Mouse (Mus musculus) thymus, adult 2 months (tissue): ENCODE results near the gene 2200002D01Rik. TPM values are rescaled to one million over a fixed set of nuclear protein-coding genes. Genes with fewer than 3 reads are reported as not detected.
"Not testable (repeated sequence)": the region's sequence is repeated elsewhere in the genome, so short reads cannot be mapped to it uniquely, and the experiment has no call there.

Experiments
- DNase-seq: peaks from one replicate; pipeline ENCODE4 v3.0.0; 2021
- H3K27ac ChIP-seq: fragments of 200-500 bp; 2 replicates; pipeline ENCODE4 v1.5.1; 2012; ENCODE audit warnings: low read length, control low read depth; ENCODE audit not compliant: control insufficient read depth, insufficient read depth
- H3K27me3 ChIP-seq: fragments of 200-500 bp; 2 replicates; pipeline ENCODE4 v1.6.1; 2012; ENCODE audit warnings: mild to moderate bottlenecking, low read length, moderate library complexity, mixed read lengths; ENCODE audit not compliant: control insufficient read depth, insufficient read depth
- H3K36me3 ChIP-seq: fragments of 200-500 bp; 2 replicates; pipeline ENCODE4 v1.6.1; 2012; ENCODE audit warnings: mild to moderate bottlenecking, low read length, moderate library complexity; ENCODE audit not compliant: control insufficient read depth, insufficient read depth
- H3K4me1 ChIP-seq: fragments of 200-500 bp; replicated peaks from 2 replicates; pipeline ENCODE4 v1.6.1; 2012; ENCODE audit warnings: low read length; ENCODE audit not compliant: control insufficient read depth, insufficient read depth
- H3K4me3 ChIP-seq: fragments of 200-500 bp; 2 replicates; pipeline ENCODE4 v1.5.1; 2012; ENCODE audit warnings: mild to moderate bottlenecking, low read length, control low read depth, moderate library complexity; ENCODE audit not compliant: control insufficient read depth, insufficient read depth
- CTCF ChIP-seq: fragments of 200-500 bp; IDR thresholded peaks from 2 replicates; pipeline ENCODE4 v1.5.1; 2012; ENCODE audit warnings: mild to moderate bottlenecking, control low read depth, low read length, moderate library complexity, borderline replicate concordance; ENCODE audit not compliant: control insufficient read depth, poor library complexity, insufficient read depth; ENCODE audit errors: extremely low read depth
- POLR2A ChIP-seq: fragments of 200-500 bp; IDR thresholded peaks from 2 replicates; pipeline ENCODE4 v1.6.1; 2012; ENCODE audit warnings: mild to moderate bottlenecking, low read length, control low read depth, moderate library complexity; ENCODE audit not compliant: control insufficient read depth, poor library complexity, insufficient read depth; ENCODE audit errors: extremely low read depth
- WGBS: fragments of 180-500 bp; shearing (Covaris S2); methylation state at CpG from one replicate; pipeline ENCODE4 v1.1.7; 2018; 5-methylcytosine and 5-hydroxymethylcytosine counted together
- polyA plus RNA-seq: library from polyadenylated mRNA; depleted of rRNA; stranded (reverse); fragments of >200 nt; gene quantifications from 2 replicates; pipeline ENCODE4 v1.2.3, GENCODE M21; 2012

The 2200002D01Rik gene
- polyA plus RNA-seq, 1 experiment = 3.6 TPM

GRCm38 (mm10) chr7:29238019-29238967, 10.0 kb downstream of the 2200002D01Rik start, which contains the start of gene Yif1b:
TSS of gene Yif1b (plus strand) at chr7:29238329.
- H3K4me1 ChIP-seq = peaks cover 9% of the 10 kb centered on the region

GRCm38 (mm10) chr7:29237596-29237995, 10.7 kb downstream of the 2200002D01Rik start:
- Histone ChIP-seq H3K4me3 (peak overlapping the region; percentile 6; the same call in 1 of the 2 replicates), H3K27ac (peak overlapping the region; percentile 31)
- not testable (repeated sequence) for H3K36me3 ChIP-seq, DNase-seq, H3K27me3 ChIP-seq, H3K4me1 ChIP-seq
- 26% methylated on average over 6 of the region's 6 CpGs for WGBS

More at GRCm38 (mm10) chr7:29238019-29238967, 10.0 kb downstream of the 2200002D01Rik start, which contains the start of gene Yif1b:
- Histone ChIP-seq H3K27ac (peak within 1 kb of the TSS; percentile 31), H3K36me3 (no peaks in the 10 kb centered on the region), H3K27me3 (no peaks in the 10 kb centered on the region), H3K4me3 (peak within 1 kb of the TSS; percentile 55)
- DNase-seq = peak; percentile 99
- peak; percentile 81 for TF ChIP-seq POLR2A
- TF ChIP-seq CTCF = peak; percentile 74
- whole genome bisulfite sequencing = under 1% methylated on average over 60 of the region's 60 CpGs

DNA sequence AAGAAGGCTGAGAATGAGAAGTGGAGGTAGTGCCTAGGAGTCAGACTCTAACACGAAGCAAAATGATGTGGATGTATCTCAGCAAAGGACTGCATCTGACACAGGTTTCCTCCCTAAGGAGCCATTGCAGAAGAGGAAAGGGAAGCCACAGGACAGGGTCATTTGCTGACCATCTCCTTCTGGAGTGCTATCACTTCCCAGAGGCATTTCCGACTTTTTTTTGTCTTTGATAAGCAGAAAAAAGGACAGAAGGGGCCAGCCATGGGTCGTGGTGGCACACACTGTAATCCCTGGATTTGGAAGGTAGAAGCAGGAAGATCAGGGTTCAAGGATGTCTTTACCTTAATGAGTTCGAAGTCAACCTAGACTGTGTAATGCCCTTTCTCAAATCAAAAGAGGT, 11.7 kb downstream of the 2200002D01Rik start:
- no peak overlapping the region for H3K27ac ChIP-seq
- H3K4me1 ChIP-seq = peaks cover 18% of the 10 kb centered on the region
- peaks cover 10% of the 10 kb centered on the region for H3K27me3 ChIP-seq
- no peak overlapping the region for H3K4me3 ChIP-seq
- TF ChIP-seq POLR2A = no peak
- TF ChIP-seq CTCF = no peak
- no peak for DNase-seq
- 92% methylated on average over 4 of the region's 4 CpGs for WGBS
- no peaks in the 10 kb centered on the region for H3K36me3 ChIP-seq

DNA sequence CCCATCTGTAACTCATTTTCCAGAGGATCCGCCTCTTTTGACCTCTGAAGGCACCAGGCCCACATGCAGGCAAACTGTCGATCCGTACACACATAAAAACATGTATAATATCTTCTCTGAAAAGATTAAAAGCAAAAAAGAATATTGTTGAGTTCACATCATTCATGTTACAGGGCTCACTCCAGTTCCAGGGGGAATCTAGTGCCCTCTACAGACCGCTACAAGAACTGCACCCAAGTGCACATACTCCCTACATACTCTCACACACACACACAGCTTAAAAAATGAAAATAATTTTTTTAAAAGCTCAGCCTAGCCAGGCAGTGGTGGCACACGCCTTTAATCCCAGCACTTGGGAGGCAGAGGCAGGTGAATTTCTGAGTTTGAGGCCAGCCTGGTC, 13.6 kb downstream of the 2200002D01Rik start:
- peaks cover 10% of the 10 kb centered on the region for H3K27me3 ChIP-seq
- no peak for DNase-seq
- WGBS = 92% methylated on average over 5 of the region's 5 CpGs
- no peak overlapping the region for H3K4me3 ChIP-seq
- no peak overlapping the region for H3K27ac ChIP-seq
- TF ChIP-seq POLR2A (no peak), CTCF (no peak)
- no peaks in the 10 kb centered on the region for H3K36me3 ChIP-seq
- H3K4me1 ChIP-seq = peaks cover 18% of the 10 kb centered on the region

DNA sequence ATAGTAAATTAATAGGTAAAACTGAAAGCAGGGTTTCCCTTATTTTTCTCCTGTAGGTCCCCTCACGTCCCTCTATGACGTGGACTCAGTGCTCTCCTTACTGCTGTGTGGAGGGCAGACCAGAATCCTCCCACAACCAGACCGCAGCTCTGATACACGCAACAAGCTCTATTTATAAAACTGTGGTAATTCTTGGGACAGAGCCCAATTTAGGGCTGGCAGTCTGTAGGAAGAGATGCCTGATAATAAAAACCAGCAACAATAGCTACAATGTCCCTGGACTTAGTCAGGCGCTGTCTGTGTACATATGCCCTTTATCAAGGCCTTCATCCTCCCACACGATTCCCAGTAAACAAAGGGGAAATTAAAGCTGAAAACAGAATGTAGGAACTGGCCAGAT, 14.5 kb downstream of the 2200002D01Rik start:
- DNase-seq = no peak
- Histone ChIP-seq H3K36me3 (no peaks in the 10 kb centered on the region), H3K27ac (no peak overlapping the region), H3K27me3 (peaks cover 10% of the 10 kb centered on the region), H3K4me3 (no peak overlapping the region), H3K4me1 (peaks cover 12% of the 10 kb centered on the region)
- TF ChIP-seq POLR2A (no peak), CTCF (no peak)
- WGBS = 44% methylated on average over 6 of the region's 6 CpGs

DNA sequence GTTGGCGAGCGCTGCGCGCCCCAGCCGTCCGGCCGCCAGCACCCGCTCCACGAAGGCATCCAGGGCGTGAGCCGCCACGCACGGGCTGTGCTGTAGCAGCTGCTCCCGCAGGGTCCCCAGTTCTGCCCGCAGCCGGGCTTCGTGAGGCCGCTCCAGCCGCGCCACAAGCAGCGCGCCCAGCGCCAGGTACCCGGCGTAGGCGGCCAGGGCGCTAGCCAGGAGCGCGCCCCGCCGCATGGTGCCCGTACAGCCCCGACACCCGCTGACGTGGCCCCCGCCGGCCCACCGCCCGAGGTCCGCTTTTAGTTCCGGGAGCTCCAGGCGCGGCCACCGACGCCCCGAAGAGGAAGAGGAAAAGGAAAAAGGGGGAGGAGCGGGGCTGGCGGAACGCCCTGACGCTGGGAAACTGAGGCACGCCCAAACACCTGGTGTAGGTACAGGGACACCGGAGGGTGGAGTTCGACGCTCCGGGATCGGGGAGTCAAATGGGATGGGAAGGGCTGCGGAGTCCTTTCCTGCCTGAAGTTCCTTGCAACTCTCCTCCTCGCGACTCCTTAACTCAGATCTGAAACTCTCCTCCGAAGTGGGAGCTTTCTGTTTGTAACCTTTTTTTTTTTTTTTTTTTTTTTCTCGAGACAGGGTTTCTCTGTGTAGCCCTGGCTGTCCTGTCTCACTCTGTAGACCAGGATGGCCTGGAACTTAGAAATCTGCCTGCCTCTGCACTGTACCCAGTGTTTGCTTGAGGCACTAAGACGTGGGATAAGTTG, 15.8 kb downstream of the 2200002D01Rik start, which contains the start of gene Kcnk6:
TSS of gene Kcnk6 (minus strand) at position 269 of the 767 bp plus-strand sequence.
- no peak for TF ChIP-seq CTCF
- no peak for TF ChIP-seq POLR2A
- WGBS = 2% methylated on average over 62 of the region's 62 CpGs
- Histone ChIP-seq H3K27ac (no peak within 1 kb of the TSS), H3K4me1 (peaks cover 10% of the 10 kb centered on the region), H3K4me3 (peak within 1 kb of the TSS; percentile 62), H3K36me3 (no peaks in the 10 kb centered on the region), H3K27me3 (peaks cover 10% of the 10 kb centered on the region)
- DNase-seq = no peak
